Mouse (Mus musculus) embryonic facial prominence, embryonic 12.5 days (tissue): ENCODE measurements around the gene Nin. TPM values are rescaled to one million over a fixed set of nuclear protein-coding genes. Genes with fewer than 3 reads are reported as not detected.
A peak's percentile ranks its signal among the peaks of the same experiment; 100 is the strongest.

Source experiments
- ATAC-seq: fragments of 200-750 bp; cut with Nextera tagmentation; 2 replicates; pipeline ENCODE4 v1.8.0; 2017; ENCODE audit not compliant: insufficient number of reproducible peaks, insufficient read depth, low FRiP score, low TSS enrichment
- H3K27ac ChIP-seq: fragments of 300-500 bp; sonication (generic); 2 replicates; pipeline ENCODE4 v1.5.1; 2016; ENCODE audit warnings: mild to moderate bottlenecking
- H3K27me3 ChIP-seq: fragments of 300-500 bp; sonication (generic); 2 replicates; pipeline ENCODE4 v1.6.1; 2016; ENCODE audit warnings: mild to moderate bottlenecking, moderate library complexity
- H3K36me3 ChIP-seq: fragments of 300-500 bp; sonication (generic); 2 replicates; pipeline ENCODE4 v1.6.1; 2016; ENCODE audit warnings: mild to moderate bottlenecking
- H3K4me1 ChIP-seq: fragments of 300-500 bp; sonication (generic); 2 replicates; pipeline ENCODE4 v1.6.1; 2016
- H3K4me2 ChIP-seq: fragments of 300-500 bp; sonication (generic); replicated peaks from 2 replicates; pipeline ENCODE4 v1.6.1; 2016; ENCODE audit warnings: mild to moderate bottlenecking, moderate library complexity
- H3K4me3 ChIP-seq: fragments of 300-500 bp; sonication (generic); 2 replicates; pipeline ENCODE4 v1.5.1; 2016; ENCODE audit warnings: mild to moderate bottlenecking
- H3K9ac ChIP-seq: fragments of 300-500 bp; sonication (generic); 2 replicates; pipeline ENCODE4 v1.6.1; 2016; ENCODE audit warnings: mild to moderate bottlenecking, moderate library complexity
- H3K9me3 ChIP-seq: fragments of 300-500 bp; sonication (generic); 2 replicates; pipeline ENCODE4 v1.6.1; 2016; ENCODE audit warnings: mild to moderate bottlenecking, moderate library complexity
- WGBS: fragments of 180-500 bp; shearing (Covaris S2); methylation state at CpG from one replicate; pipeline ENCODE4 v1.1.7; 2016; 5-methylcytosine and 5-hydroxymethylcytosine counted together
- polyA plus RNA-seq: library from polyadenylated mRNA; unstranded; fragments of >200 nt; fragmentation: Nextera tagmentation; extraction: Ambion mirVana; gene quantifications from 2 replicates; pipeline ENCODE4 v1.2.1, GENCODE M21; 2016

Nin gene
- polyA plus RNA-seq, 1 experiment from 2014 or later: 11.5 TPM

GRCm38 (mm10) chr12:69998186-69998983, 115.1 kb downstream of the Nin start:
- Histone ChIP-seq H3K27me3 (no peaks in the 10 kb centered on the region), H3K36me3 (no peaks in the 10 kb centered on the region), H3K4me3 (no peak overlapping the region), H3K4me1 (no peaks in the 10 kb centered on the region), H3K27ac (no peak overlapping the region), H3K4me2 (no peak overlapping the region), H3K9me3 (no peaks in the 10 kb centered on the region), H3K9ac (no peak overlapping the region)
- 70% methylated on average over 13 of the region's 13 CpGs for WGBS
- no peak for ATAC-seq

DNA sequence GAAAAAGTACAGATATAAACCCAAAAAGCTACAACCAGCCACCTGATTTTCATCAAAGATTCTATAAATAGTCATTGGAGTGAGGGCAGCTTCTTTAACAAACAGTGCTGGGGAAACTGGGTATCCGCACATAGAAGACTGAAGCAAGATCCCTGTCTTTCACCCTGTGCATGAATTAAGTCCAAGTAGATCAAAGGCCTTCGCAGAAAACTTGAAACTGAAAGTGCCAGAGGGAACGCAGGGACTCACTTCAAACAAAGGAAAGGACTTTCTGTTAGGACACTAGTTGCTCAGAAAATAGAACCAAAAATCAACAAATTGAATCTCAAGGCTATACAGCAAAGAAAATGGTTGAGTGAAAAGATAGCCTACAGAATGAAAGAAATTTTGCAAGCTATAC, 118.1 kb downstream of the Nin start:
- H3K27me3 ChIP-seq: no peaks in the 10 kb centered on the region
- no peak overlapping the region for H3K4me2 ChIP-seq
- no peak overlapping the region for H3K9ac ChIP-seq
- no peaks in the 10 kb centered on the region for H3K36me3 ChIP-seq
- H3K4me3 ChIP-seq: no peak overlapping the region
- no peaks in the 10 kb centered on the region for H3K9me3 ChIP-seq
- H3K4me1 ChIP-seq: no peaks in the 10 kb centered on the region
- no peak for ATAC-seq
- H3K27ac ChIP-seq: no peak overlapping the region
- 50% methylated on average over 3 of the region's 3 CpGs for WGBS

DNA sequence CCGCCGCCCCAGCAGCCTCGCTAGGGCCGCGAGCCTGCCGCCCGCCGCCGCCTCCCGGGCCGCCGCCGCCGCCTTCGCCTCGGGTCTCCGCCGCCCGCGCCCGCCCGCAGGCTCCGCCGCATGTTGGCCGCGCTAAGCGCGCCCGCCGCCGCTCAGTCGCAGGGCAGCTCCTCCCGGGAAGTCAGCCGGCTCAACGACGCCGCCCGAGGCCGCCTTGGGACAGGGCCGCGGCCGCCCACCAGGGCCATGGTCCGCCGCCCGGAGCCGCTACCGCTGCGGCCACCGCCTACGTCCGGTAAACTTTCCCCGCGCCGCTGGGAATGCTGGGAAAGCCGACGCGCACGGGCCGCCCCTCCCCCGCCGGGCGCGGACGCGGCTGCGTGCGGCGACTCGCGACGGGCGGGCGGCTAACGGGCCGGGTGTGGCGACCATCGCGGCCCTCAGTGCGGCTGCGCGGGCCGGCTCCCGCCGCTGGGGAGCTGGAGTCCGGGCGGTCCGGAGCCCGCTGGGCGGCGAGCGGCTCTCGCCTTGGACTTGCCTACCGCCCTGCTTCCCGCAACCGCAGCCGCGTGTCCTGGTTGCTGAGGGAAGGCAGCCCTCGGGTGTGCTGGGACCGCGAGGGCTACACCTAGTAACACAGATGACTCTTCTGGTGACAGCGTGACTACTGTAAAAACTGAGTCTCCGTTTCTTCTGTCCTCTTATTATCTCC, 126.6 kb downstream of the Nin start, which contains the start of gene Sav1:
Gene Sav1 (minus strand): TSS at position 217 of the 712 bp plus-strand sequence.
- no peaks in the 10 kb centered on the region for H3K27me3 ChIP-seq
- peak within 1 kb of the TSS; percentile 74 for H3K4me2 ChIP-seq
- H3K4me3 ChIP-seq: peak within 1 kb of the TSS; percentile 70
- peaks cover 10% of the 10 kb centered on the region for H3K4me1 ChIP-seq
- peak within 1 kb of the TSS; percentile 93 for H3K27ac ChIP-seq
- WGBS: under 1% methylated on average over 96 of the region's 102 CpGs
- H3K9ac ChIP-seq: peak within 1 kb of the TSS; percentile 90
- peaks cover 17% of the 10 kb centered on the region for H3K36me3 ChIP-seq
- no peaks in the 10 kb centered on the region for H3K9me3 ChIP-seq
- ATAC-seq: peak; percentile 86

DNA sequence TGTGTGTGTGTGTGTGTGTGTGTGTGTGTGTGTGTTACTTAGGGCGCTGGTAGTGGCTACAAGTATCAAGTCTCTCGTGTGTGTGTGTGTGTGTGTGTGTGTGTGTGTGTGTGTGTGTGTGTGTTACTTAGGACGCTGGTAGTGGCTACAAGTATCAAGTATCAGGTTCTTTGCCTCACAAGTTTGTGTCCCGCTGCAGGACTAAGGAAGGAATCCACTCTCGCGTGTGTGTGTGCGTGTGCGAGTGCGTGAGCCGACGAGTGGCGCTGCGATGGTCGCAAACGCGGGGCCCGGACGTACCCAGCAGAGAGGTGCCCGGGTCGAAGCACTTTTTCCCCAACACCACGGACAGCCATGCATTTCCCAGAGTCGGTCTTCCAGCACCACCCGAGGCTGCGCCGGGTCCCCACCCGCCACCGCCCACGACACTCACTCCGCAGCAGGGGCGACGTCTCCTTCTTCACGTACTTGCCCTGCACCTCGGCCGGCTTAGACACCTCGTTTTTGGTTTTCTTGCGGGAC, 127.2 kb downstream of the Nin start:
- Histone ChIP-seq H3K36me3 (peaks cover 17% of the 10 kb centered on the region), H3K4me2 (peak overlapping the region; percentile 74), H3K4me1 (peaks cover 10% of the 10 kb centered on the region), H3K9me3 (no peaks in the 10 kb centered on the region), H3K27ac (peak overlapping the region; percentile 93), H3K4me3 (peak overlapping the region; percentile 70), H3K9ac (peak overlapping the region; percentile 90), H3K27me3 (no peaks in the 10 kb centered on the region)
- peak; percentile 66 for ATAC-seq
- WGBS: 1% methylated on average over 33 of the region's 36 CpGs

DNA sequence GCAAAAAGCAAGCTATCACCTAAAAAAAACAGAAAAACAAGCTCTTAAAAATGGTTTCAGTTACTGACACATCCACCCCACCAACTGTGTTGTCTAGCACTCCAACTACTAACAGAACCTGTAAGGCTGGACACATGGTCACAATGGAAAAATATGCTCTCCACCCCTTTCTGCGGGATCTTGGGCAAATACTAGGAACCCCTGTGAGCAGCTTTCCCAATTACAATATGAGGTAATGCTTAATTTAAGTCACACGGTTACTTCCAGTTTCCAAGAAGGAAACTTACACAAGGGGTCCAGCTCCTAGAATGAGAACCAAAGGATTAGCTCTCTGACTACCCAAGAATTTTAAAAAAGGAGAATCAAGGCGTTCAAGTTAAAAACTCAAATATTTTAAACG, 128.0 kb downstream of the Nin start:
- H3K4me3 ChIP-seq: peak overlapping the region; percentile 70
- no peaks in the 10 kb centered on the region for H3K27me3 ChIP-seq
- 40% methylated on average over 4 of the region's 4 CpGs for WGBS
- ATAC-seq: no peak
- no peaks in the 10 kb centered on the region for H3K9me3 ChIP-seq
- H3K36me3 ChIP-seq: peaks cover 21% of the 10 kb centered on the region
- H3K27ac ChIP-seq: no peak overlapping the region
- 0 out of 2 replicates have a peak overlapping the region, but pooled peaks have one; percentile 90 for H3K9ac ChIP-seq
- H3K4me1 ChIP-seq: peaks cover 10% of the 10 kb centered on the region
- H3K4me2 ChIP-seq: peak overlapping the region; percentile 74

DNA sequence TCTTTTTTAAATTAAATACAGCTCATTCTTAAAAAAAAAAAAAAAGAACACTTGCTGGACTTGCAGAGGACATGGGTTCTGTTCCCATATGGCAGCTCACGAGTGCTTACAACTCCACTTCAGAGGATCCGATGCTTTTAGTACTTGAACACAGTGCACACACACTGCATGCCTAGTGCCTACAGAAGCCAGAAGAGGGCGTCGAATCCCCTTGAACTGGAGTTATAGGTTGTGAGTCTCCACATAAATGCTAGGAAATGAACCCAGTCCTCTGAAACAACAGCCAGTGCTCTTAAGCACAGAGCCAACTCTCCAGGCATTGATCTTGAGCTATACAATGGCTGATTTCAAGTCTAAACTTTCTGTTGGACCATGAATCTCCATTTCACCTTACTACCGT, 130.6 kb downstream of the Nin start:
- Histone ChIP-seq H3K9me3 (no peaks in the 10 kb centered on the region), H3K36me3 (peaks cover 30% of the 10 kb centered on the region), H3K4me1 (peaks cover 10% of the 10 kb centered on the region), H3K4me3 (no peak overlapping the region), H3K4me2 (no peak overlapping the region), H3K27ac (no peak overlapping the region), H3K27me3 (no peaks in the 10 kb centered on the region), H3K9ac (no peak overlapping the region)
- ATAC-seq: no peak
- WGBS: 74% methylated on average over 5 of the region's 5 CpGs

DNA sequence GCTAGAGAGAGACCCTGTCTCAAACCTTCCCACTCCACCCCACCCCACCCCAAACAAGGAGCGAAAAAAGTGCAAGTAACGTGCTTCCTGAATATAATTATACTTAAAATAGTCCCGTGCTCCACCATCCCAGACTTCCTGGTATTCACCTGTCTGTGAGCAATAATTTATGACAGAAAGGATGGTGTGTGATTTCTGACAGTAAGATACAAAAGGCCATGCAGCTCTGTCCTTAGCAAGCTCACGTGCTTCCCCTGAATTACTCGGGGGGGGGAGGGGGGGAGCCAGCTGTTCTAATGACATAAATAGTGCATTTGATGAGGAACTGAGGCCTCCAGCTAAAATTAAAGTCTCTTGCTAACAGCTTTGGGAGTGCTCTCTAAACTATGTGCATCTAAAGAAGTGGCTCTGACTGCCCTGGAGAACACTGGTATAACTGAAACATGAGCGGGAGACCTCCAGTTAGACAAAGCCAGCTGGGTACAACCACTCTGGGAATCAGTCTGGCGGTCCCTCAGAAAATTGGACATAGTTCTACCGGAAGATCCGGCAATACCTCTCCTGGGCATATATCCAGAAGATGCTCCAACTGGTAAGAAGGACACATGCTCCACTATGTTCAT, 136.0 kb downstream of the Nin start:
- no peak overlapping the region for H3K9ac ChIP-seq
- no peak overlapping the region for H3K4me3 ChIP-seq
- WGBS: 69% methylated on average over 9 of the region's 9 CpGs
- H3K9me3 ChIP-seq: no peaks in the 10 kb centered on the region
- H3K4me1 ChIP-seq: peaks cover 5% of the 10 kb centered on the region; the same call in 1 of the 2 replicates
- H3K27ac ChIP-seq: no peak overlapping the region
- H3K27me3 ChIP-seq: no peaks in the 10 kb centered on the region
- no peak overlapping the region for H3K4me2 ChIP-seq
- H3K36me3 ChIP-seq: peaks cover 27% of the 10 kb centered on the region
- ATAC-seq: no peak

- Histone ChIP-seq H3K4me2 (no peak overlapping the region), H3K27ac (no peak overlapping the region), H3K9me3 (no peaks in the 10 kb centered on the region), H3K36me3 (peaks cover 33% of the 10 kb centered on the region), H3K9ac (no peak overlapping the region), H3K4me3 (no peak overlapping the region), H3K27me3 (no peaks in the 10 kb centered on the region), H3K4me1 (peaks cover 5% of the 10 kb centered on the region; the same call in 1 of the 2 replicates)
- ATAC-seq: no peak
- WGBS: 85% methylated on average over 6 of the region's 6 CpGs
These were observed 136.8 kb downstream of the Nin start for GRCm38 (mm10) chr12:69976688-69977087.

- peaks cover 5% of the 10 kb centered on the region; the same call in 1 of the 2 replicates for H3K4me1 ChIP-seq
- H3K4me3 ChIP-seq: no peak overlapping the region
- H3K36me3 ChIP-seq: peaks cover 52% of the 10 kb centered on the region
- no peak for ATAC-seq
- H3K4me2 ChIP-seq: no peak overlapping the region
- no peak overlapping the region for H3K9ac ChIP-seq
- no peaks in the 10 kb centered on the region for H3K27me3 ChIP-seq
- no peak overlapping the region for H3K27ac ChIP-seq
- no peaks in the 10 kb centered on the region for H3K9me3 ChIP-seq
These were observed 139.9 kb downstream of the Nin start for GRCm38 (mm10) chr12:69973666-69974065.

DNA sequence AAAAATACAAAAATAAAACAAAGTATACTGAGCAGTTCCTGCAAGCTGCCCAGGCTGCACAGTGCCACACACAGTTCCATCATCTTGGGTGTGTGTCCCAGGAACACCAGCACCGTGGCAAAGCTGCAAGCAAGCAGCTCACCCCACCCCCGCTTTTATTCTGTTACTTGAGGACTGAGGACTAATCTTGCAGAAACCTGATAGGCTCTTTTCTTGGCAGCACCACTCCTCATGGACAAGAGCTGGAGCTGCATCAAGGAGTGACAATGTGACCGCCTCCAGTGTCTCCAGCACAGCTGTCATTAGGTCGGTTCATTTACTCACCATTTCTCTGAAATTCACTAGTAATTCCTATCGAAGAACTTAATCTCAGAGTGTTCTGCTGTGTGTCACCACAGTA, 145.4 kb downstream of the Nin start:
- no peak for ATAC-seq
- no peaks in the 10 kb centered on the region for H3K27me3 ChIP-seq
- H3K9ac ChIP-seq: no peak overlapping the region
- peaks cover 72% of the 10 kb centered on the region for H3K36me3 ChIP-seq
- H3K4me1 ChIP-seq: peaks cover 3% of the 10 kb centered on the region; the same call in 1 of the 2 replicates
- H3K4me2 ChIP-seq: no peak overlapping the region
- H3K27ac ChIP-seq: no peak overlapping the region
- 64% methylated on average over 5 of the region's 5 CpGs for WGBS
- H3K4me3 ChIP-seq: no peak overlapping the region
- no peaks in the 10 kb centered on the region for H3K9me3 ChIP-seq

DNA sequence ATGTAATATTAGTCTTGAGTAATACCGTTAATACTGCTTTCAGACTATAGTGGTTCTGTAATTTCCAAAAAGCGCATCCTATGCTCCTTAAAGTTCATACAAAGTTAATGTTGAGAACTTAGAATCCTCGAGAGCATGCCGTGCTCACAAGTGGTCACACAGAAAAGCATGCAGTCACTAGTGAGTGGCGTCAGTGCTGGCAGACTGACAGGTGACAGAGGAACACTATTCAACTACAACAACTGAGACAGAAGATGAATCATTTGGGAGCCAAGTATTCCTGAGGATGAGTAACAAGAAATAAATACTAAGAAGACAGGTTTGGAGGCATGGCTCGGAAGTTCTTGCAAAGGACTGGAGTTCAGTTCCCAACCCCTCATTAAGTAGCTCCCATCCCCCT, 146.4 kb downstream of the Nin start:
- H3K9me3 ChIP-seq: no peaks in the 10 kb centered on the region
- H3K4me2 ChIP-seq: no peak overlapping the region
- no peak overlapping the region for H3K4me3 ChIP-seq
- H3K36me3 ChIP-seq: peaks cover 74% of the 10 kb centered on the region
- no peak overlapping the region for H3K9ac ChIP-seq
- no peaks in the 10 kb centered on the region for H3K27me3 ChIP-seq
- ATAC-seq: no peak
- WGBS: 83% methylated on average over 6 of the region's 6 CpGs
- no peak overlapping the region for H3K27ac ChIP-seq
- peaks cover 3% of the 10 kb centered on the region; the same call in 1 of the 2 replicates for H3K4me1 ChIP-seq
